Mouse (Mus musculus): ENCODE measurements around the gene Vav3.

GRCm38 (mm10) chr3:109363522-109363921 lies 23.1 kb downstream of the Vav3 start:
- TF ChIP-seq CTCF (IDR thresholded peaks at IDR 0.05; ENCODE audit: extremely low read depth, insufficient read depth, low read length) (no peak), POLR2A (IDR thresholded peaks at IDR 0.05; ENCODE audit: extremely low read depth, insufficient read depth, low read length) (no peak)

Data from cortical plate, adult 2 months (tissue).